In genomic region chr1:156455005-156455758, GRCm38 (mm10) we compare ENCODE assay signal across 31 mouse cellular contexts. TPM values are rescaled to one million over a fixed set of nuclear protein-coding genes. Genes with fewer than 3 reads are reported as not detected.
DNase-seq lines count a peak whose midpoint lies in the region; ATAC-seq lines count a peak whose summit lies in the region.
"Had no signal": no experiment of that assay in that cellular context is flagged by ENCODE, and none has a peak within 500 bp of the region (broad histone marks: within the 10 kb centered on the region; RNA-seq: fewer than 3 reads in every experiment).

No protein-coding gene starts in this region.

- intact Hi-C loops in heart, postnatal 36 days (cut with DNase I), result no loop called here

- H3K36me3 ChIP-seq in intestine, embryonic 15.5 days, result 0 out of 2 replicates have a peak, but pooled peaks cover 2% of the 10 kb centered on the region
- no peaks in the 10 kb centered on the region for H3K36me3 ChIP-seq in liver, embryonic 13.5 days
- H3K36me3 ChIP-seq: stomach, embryonic 15.5 days had no signal

- H3K4me2 ChIP-seq in intestine, embryonic 15.5 days (replicated peaks), result no peak overlapping the region
- H3K4me2 ChIP-seq in liver, embryonic 13.5 days, result no peak overlapping the region
- H3K4me2 ChIP-seq: embryonic facial prominence, embryonic 13.5 days; kidney, embryonic 15.5 days; limb, embryonic 12.5 days; lung, embryonic 14.5 days; midbrain, embryonic 11.5 days; neural tube, embryonic 13.5 days; stomach, embryonic 15.5 days had no signal

- 0 out of 2 replicates have a peak, but pooled peaks cover 5% of the 10 kb centered on the region for H3K4me1 ChIP-seq in intestine, embryonic 15.5 days (replicated peaks)
- H3K4me1 ChIP-seq in liver, embryonic 13.5 days (replicated peaks), result peaks cover 33% of the 10 kb centered on the region
- H3K4me1 ChIP-seq: embryonic facial prominence, embryonic 13.5 days; limb, embryonic 12.5 days; neural tube, embryonic 13.5 days had no signal

- no peaks in the 10 kb centered on the region for H3K27me3 ChIP-seq in intestine, embryonic 15.5 days (replicated peaks)
- no peaks in the 10 kb centered on the region for H3K27me3 ChIP-seq in liver, embryonic 13.5 days
- H3K27me3 ChIP-seq: embryonic facial prominence, embryonic 13.5 days; kidney, embryonic 15.5 days; limb, embryonic 12.5 days; neural tube, embryonic 13.5 days; stomach, embryonic 15.5 days had no signal

- 94% methylated on average over 2 of the region's 2 CpGs for WGBS in intestine, embryonic 15.5 days
- 66% methylated on average over 2 of the region's 2 CpGs for WGBS in liver, embryonic 13.5 days (ENCODE audit: insufficient replicate concordance)

- H3K4me3 ChIP-seq in intestine, embryonic 15.5 days (replicated peaks), result no peak overlapping the region
- H3K4me3 ChIP-seq in liver, embryonic 13.5 days (replicated peaks), result no peak overlapping the region
- H3K4me3 ChIP-seq: embryonic facial prominence, embryonic 13.5 days; erythroblast, embryonic 14.5 days; gastrocnemius, adult 2 months; kidney, embryonic 15.5 days; limb, embryonic 12.5 days; neural tube, embryonic 13.5 days; stomach, embryonic 15.5 days had no signal

- H3K27ac ChIP-seq in intestine, embryonic 15.5 days, result no peak overlapping the region
- H3K27ac ChIP-seq in liver, embryonic 13.5 days, result no peak overlapping the region
- H3K27ac ChIP-seq: embryonic facial prominence, embryonic 13.5 days; gastrocnemius, adult 2 months; kidney, embryonic 15.5 days; limb, embryonic 12.5 days; liver, embryonic 14.5 days; neural tube, embryonic 13.5 days; stomach, embryonic 15.5 days had no signal

- ATAC-seq in intestine, embryonic 15.5 days, result peak; percentile 66
- ATAC-seq in liver, embryonic 13.5 days (ENCODE audit: low read depth), result 0 out of 2 replicates have a peak, but pooled peaks have one; percentile 38
- ATAC-seq: activated CD4-positive, CD25-positive, alpha-beta regulatory T cell, adult 4 months; forebrain, embryonic 14.5 days; hindbrain, embryonic 16.5 days had no signal

- H3K9ac ChIP-seq in intestine, embryonic 15.5 days, result no peak overlapping the region
- H3K9ac ChIP-seq in liver, embryonic 13.5 days, result no peak overlapping the region
- H3K9ac ChIP-seq: embryonic facial prominence, embryonic 13.5 days; kidney, embryonic 15.5 days; limb, embryonic 12.5 days; liver, embryonic 14.5 days; lung, embryonic 14.5 days; neural tube, embryonic 13.5 days; stomach, embryonic 15.5 days had no signal

- DNase-seq in heart, adult 11 months, result peak; percentile 59
- DNase-seq in heart, postnatal 36 days, result no peak
- DNase-seq in 416B (ENCODE audit: low read depth), result peak; percentile 64
- no peak for DNase-seq in liver, embryonic 13.5 days
- DNase-seq in lung, postnatal 14 days, result no peak
- no peak for DNase-seq in left cerebral cortex, adult 8-10 months (ENCODE audit: low spot score in 2 of 2)
- DNase-seq in kidney, adult 11 months, result no peak
- DNase-seq: adrenal gland, adult 8-10 months; cerebellum, adult 11 months; cerebellum, adult 9-10 months; gastrocnemius, adult 2 months; gastrocnemius, postnatal 36 days; heart, postnatal 14 days; kidney, postnatal 25 days; lung, embryonic 14.5 days; right cerebral cortex, postnatal 25 days; thymus, postnatal 14 days had no signal

- H3K9me3 ChIP-seq in intestine, embryonic 15.5 days, result no peaks in the 10 kb centered on the region
- H3K9me3 ChIP-seq in liver, embryonic 13.5 days (replicated peaks), result no peaks in the 10 kb centered on the region
- H3K9me3 ChIP-seq: embryonic facial prominence, embryonic 13.5 days; kidney, embryonic 15.5 days; limb, embryonic 12.5 days; neural tube, embryonic 13.5 days; stomach, embryonic 15.5 days had no signal

RNA-seq across cellular contexts. Expression of gene Soat1, which starts 18.9 kb away (rescaled TPM):
- 1 to 10 TPM; 7.9 to 8.9 TPM for total RNA-seq in heart, postnatal 36 days (2021)
- polyA plus RNA-seq in intestine, embryonic 15.5 days (2015; fragmentation: Nextera tagmentation; extraction: Ambion mirVana), result 78.4 and 88.6 TPM in 2 replicates
- 16.1 and 18.3 TPM in 2 replicates for polyA plus RNA-seq in liver, embryonic 13.5 days (2015; fragmentation: Nextera tagmentation; extraction: Ambion mirVana)
- 10 to 100 TPM; 45.3 to 61.8 (median 49.9) TPM for total RNA-seq in left cerebral cortex, adult 8-10 months (2022)

RNA-seq across cellular contexts. Expression of gene Axdnd1, which starts 34.2 kb away (rescaled TPM):
- total RNA-seq in heart, postnatal 36 days (2021), result not detected
- polyA plus RNA-seq in intestine, embryonic 15.5 days (2015; fragmentation: Nextera tagmentation; extraction: Ambion mirVana), result 0.28 and 0.76 TPM in 2 replicates
- 0.09 TPM in 1 of 2 replicates, not detected in the other for polyA plus RNA-seq in liver, embryonic 13.5 days (2015; fragmentation: Nextera tagmentation; extraction: Ambion mirVana)
- total RNA-seq in left cerebral cortex, adult 8-10 months (2022), result under 1 TPM; 0.15 to 0.70 (median 0.32) TPM
- total RNA-seq: gastrocnemius, adult 2 months; heart, adult 8-10 months; midbrain, postnatal 0 days had no signal
- polyA plus RNA-seq: activated CD4-positive, CD25-positive, alpha-beta regulatory T cell, adult 4 months; erythroblast, embryonic 14.5 days had no signal

Comparison
In these comparisons a context has a peak if more than half of its experiments do, and no peak if none do; other contexts are left out.
1. DNase-seq: peak in heart, adult 11 months (single experiment) and 416B (single experiment); none in heart, postnatal 36 days (0 of 2), liver, embryonic 13.5 days (single experiment), lung, postnatal 14 days (single experiment), left cerebral cortex, adult 8-10 months (0 of 2) and kidney, adult 11 months (single experiment).
2. RNA of gene Soat1, which starts 18.9 kb away (total RNA-seq): 45.3 to 61.8 TPM in left cerebral cortex, adult 8-10 months; 7.9 to 8.9 TPM in heart, postnatal 36 days; every median in the first group is over 4 times any median in the second.